Mouse (Mus musculus) E14TG2a.4 (cell line): ENCODE measurements around the gene Cbx8.

Experiments used
- H3K27me3 ChIP-seq: 2 replicates; pipeline ENCODE4 v1.6.1; 2014; ENCODE audit warnings: low read length, control low read depth; ENCODE audit not compliant: insufficient read depth
- H3K36me3 ChIP-seq: 2 replicates; pipeline ENCODE4 v1.6.1; 2014; ENCODE audit warnings: low read length, control low read depth; ENCODE audit not compliant: insufficient read depth
- H3K4me1 ChIP-seq: replicated peaks from 2 replicates; pipeline ENCODE4 v1.6.1; 2014; ENCODE audit warnings: low read depth, low read length, control low read depth
- H3K4me3 ChIP-seq: replicated peaks from 2 replicates; pipeline ENCODE4 v1.5.1; 2014; ENCODE audit warnings: mild to moderate bottlenecking, low read length
- H3K9me3 ChIP-seq: 2 replicates; pipeline ENCODE4 v1.6.1; 2014; ENCODE audit warnings: low read length, control low read depth
- CTCF ChIP-seq: conservative IDR thresholded peaks from 2 replicates; pipeline ENCODE4 v1.5.1; 2014; ENCODE audit warnings: low read length
- NANOG ChIP-seq: IDR thresholded peaks from 2 replicates; pipeline ENCODE4 v1.6.1; 2014; ENCODE audit warnings: borderline replicate concordance, low read length, mixed read lengths
- POU5F1 ChIP-seq: IDR thresholded peaks from 2 replicates; pipeline ENCODE4 v1.6.1; 2014; ENCODE audit warnings: low read length, borderline replicate concordance

The Cbx8 gene

GRCm38 (mm10) chr11:119035094-119035685 lies 5.6 kb downstream of the Cbx8 start:
- no peak for TF ChIP-seq POU5F1
- TF ChIP-seq NANOG = no peak
- no peak for TF ChIP-seq CTCF
- peak overlapping the region; percentile 37; the same call in 1 of the 2 replicates for H3K4me3 ChIP-seq
- H3K36me3 ChIP-seq = peaks cover 8% of the 10 kb centered on the region
- H3K4me1 ChIP-seq = peaks cover 61% of the 10 kb centered on the region
- H3K27me3 ChIP-seq = peaks cover 88% of the 10 kb centered on the region
- peaks cover 11% of the 10 kb centered on the region for H3K9me3 ChIP-seq

GRCm38 (mm10) chr11:119034635-119035034 lies 6.1 kb downstream of the Cbx8 start:
- no peak for TF ChIP-seq POU5F1
- TF ChIP-seq CTCF = no peak
- TF ChIP-seq NANOG = no peak
- H3K27me3 ChIP-seq = peaks cover 82% of the 10 kb centered on the region
- H3K9me3 ChIP-seq = peaks cover 11% of the 10 kb centered on the region
- peaks cover 55% of the 10 kb centered on the region for H3K4me1 ChIP-seq
- 0 out of 2 replicates have a peak overlapping the region, but pooled peaks have one; percentile 37 for H3K4me3 ChIP-seq
- H3K36me3 ChIP-seq = peaks cover 14% of the 10 kb centered on the region

DNA sequence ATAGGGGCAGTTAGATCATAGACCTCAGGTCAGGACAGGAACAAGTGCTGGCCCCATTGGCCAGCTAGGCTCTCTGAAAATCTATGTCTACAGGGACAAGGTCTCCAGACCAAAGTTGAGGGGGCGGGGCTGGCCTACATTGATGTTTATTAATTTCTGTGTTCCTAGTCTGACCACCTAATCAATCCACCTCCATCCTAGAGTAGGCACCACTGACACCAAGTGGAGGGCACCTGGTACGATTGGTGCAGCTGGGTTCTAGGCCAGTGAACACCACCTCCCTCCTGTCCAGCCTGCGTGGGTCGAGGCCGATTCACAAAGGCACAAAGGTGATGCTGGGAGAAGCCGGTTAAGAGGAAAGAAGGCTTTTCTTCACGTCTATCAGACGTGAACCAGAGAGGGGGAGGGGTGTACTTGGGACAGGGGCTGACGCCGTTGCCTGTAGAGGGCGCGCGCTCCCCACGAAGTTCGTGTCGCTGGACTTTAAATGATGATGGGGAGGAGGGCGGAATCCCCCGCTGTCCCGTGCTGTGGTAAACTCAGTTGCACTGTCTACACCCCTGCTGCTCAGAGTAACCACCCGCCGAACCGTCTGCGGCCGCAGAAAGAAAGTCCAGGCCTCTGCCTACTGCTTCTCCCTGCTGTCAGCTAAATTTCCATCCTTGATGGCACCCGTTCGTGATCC lies 6.8 kb downstream of the Cbx8 start:
- H3K4me1 ChIP-seq = peaks cover 52% of the 10 kb centered on the region
- H3K9me3 ChIP-seq = peaks cover 11% of the 10 kb centered on the region
- peaks cover 76% of the 10 kb centered on the region for H3K27me3 ChIP-seq
- TF ChIP-seq NANOG = no peak
- peak; percentile 54 for TF ChIP-seq CTCF
- TF ChIP-seq POU5F1 = no peak
- 0 out of 2 replicates have a peak overlapping the region, but pooled peaks have one; percentile 23 for H3K4me3 ChIP-seq
- H3K36me3 ChIP-seq = peaks cover 20% of the 10 kb centered on the region

GRCm38 (mm10) chr11:119026203-119026602 lies 14.6 kb downstream of the Cbx8 start:
- peaks cover 52% of the 10 kb centered on the region for H3K4me1 ChIP-seq
- peaks cover 63% of the 10 kb centered on the region for H3K36me3 ChIP-seq
- TF ChIP-seq POU5F1 (no peak), CTCF (no peak), NANOG (no peak)
- H3K27me3 ChIP-seq = peaks cover 31% of the 10 kb centered on the region
- no peaks in the 10 kb centered on the region for H3K9me3 ChIP-seq
- H3K4me3 ChIP-seq = no peak overlapping the region

- Histone ChIP-seq H3K36me3 (peaks cover 46% of the 10 kb centered on the region), H3K27me3 (peaks cover 48% of the 10 kb centered on the region), H3K9me3 (no peaks in the 10 kb centered on the region), H3K4me1 (peaks cover 52% of the 10 kb centered on the region), H3K4me3 (peak overlapping the region; percentile 98)
- no peak for TF ChIP-seq POU5F1
- TF ChIP-seq NANOG = no peak
- TF ChIP-seq CTCF = no peak
These were observed 16.5 kb downstream of the Cbx8 start for GRCm38 (mm10) chr11:119024260-119024659.

DNA sequence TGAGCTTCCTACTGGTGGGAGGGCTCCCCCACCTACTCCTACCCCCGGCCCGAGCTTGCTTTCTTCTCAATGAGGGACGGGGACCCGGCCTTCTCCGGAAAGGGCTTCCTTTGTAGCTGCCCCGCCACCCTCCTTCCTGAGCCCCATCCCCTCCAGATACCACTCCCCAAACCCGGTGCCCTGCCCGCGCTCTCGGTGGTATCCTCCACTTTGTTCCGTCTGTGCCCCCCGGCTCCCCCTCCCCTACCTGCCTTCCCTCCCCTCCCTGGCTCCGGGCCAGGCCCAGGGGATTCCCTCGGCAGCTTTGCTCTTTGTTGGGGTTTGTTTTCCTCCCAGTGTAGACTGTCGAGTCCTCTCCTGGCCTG lies 17.2 kb downstream of the Cbx8 start:
- H3K36me3 ChIP-seq = peaks cover 39% of the 10 kb centered on the region
- H3K4me1 ChIP-seq = peaks cover 46% of the 10 kb centered on the region
- TF ChIP-seq NANOG (no peak), CTCF (no peak), POU5F1 (no peak)
- peak overlapping the region; percentile 98 for H3K4me3 ChIP-seq
- H3K27me3 ChIP-seq = peaks cover 50% of the 10 kb centered on the region
- no peaks in the 10 kb centered on the region for H3K9me3 ChIP-seq

GRCm38 (mm10) chr11:119022895-119023615 lies 17.7 kb downstream of the Cbx8 start, which contains the start of gene Cbx2:
TSS of gene Cbx2 (plus strand) at chr11:119022962.
- Histone ChIP-seq H3K27me3 (peaks cover 55% of the 10 kb centered on the region), H3K4me1 (peaks cover 40% of the 10 kb centered on the region), H3K9me3 (no peaks in the 10 kb centered on the region), H3K36me3 (peaks cover 34% of the 10 kb centered on the region), H3K4me3 (peak within 1 kb of the TSS; percentile 98)
- TF ChIP-seq CTCF (no peak), POU5F1 (no peak), NANOG (no peak)
